Mouse (Mus musculus): ENCODE data around the gene Ptprt. TPM values are rescaled to one million over a fixed set of nuclear protein-coding genes. Genes with fewer than 3 reads are reported as not detected.

Gene Ptprt
- 1.9 and 2.2 TPM in 2 replicates for polyA plus RNA-seq (2012; rRNA removed)

DNA sequence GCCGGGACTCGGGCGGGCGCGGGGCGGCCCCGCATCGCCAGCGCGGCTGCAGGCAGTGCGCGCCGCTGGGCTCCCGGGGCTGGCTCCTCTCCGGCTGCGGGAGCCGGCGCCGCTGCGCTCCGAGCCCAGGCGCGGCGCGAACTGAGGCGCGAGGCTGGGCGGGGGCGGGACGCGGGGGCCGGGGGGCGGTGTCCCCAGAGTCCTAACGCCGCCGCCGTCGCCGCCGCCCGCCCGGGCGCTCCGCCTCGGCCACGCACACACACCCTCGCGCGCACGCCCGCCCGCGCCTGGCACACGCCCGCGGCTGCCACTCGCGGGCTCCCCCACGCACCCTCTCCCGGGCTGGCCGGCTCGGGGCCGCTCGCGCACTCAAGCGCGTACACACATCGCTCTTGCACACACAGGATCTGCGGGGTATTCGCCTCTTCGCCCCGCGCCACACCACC, at the start of gene Ptprt:
TSS of gene Ptprt (minus strand) at position 207 of the 446 bp plus-strand sequence.
- DNase-seq (ENCODE audit: low read depth), result no peak

DNA sequence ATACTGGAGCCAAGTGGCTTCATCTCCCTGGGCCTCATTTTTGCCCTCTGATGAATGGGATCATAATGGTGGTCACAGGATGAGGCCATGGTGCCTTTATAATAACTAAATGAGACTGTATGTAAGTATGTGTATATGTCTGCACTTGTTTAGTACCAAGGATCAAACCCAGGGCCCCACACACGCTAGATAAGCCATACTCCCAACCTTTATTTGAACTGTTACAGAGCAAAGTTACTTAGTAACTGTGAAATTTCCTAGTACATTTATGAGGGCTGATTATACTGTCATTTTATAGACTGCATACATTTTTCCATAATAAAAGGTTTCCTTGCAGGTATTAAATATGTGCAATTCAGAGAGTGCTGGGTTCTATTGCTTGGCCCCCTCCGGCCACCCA, 49.5 kb upstream of the Ptprt start:
- no peak for DNase-seq (ENCODE audit: low read depth)

DNA sequence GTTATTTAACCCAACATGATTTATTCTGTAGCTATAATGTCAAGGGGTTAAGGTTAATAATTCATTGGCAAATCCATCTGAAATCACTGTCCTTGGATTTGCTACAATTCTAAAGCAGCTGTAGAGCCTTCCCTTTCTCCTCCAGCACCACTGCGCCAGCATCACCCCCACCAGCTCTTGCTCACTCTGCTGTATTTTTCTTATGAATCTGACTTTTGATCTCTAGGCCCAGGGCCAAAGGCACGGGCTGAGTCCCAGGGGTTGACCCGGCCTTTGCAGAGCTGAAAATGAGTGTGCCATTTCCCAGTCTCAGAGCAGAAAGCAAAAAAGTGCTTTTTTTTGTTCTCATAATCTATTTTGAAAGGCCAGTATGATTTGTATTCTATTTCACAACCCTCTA, 38.7 kb upstream of the Ptprt start:
- DNase-seq (ENCODE audit: low read depth), result no peak

DNA sequence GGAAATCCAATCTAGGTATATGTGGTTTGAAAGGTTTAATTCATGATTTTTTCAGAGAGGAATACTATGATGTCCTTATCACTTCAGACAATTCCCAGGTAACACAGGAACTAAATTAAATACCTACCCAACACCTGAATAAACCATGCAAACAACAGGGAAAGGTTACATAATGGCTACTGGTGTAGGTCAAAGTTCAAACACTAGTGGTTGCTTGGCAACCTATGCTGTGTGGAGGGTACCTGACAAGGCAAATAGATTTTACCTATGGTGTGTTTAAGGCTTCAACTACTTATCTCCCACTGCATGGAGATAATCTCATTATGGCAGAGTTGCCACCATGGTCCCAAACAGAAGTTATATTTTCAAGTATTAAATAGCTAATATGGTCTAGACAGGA, 38.1 kb upstream of the Ptprt start:
- DNase-seq (ENCODE audit: low read depth), result no peak

DNA sequence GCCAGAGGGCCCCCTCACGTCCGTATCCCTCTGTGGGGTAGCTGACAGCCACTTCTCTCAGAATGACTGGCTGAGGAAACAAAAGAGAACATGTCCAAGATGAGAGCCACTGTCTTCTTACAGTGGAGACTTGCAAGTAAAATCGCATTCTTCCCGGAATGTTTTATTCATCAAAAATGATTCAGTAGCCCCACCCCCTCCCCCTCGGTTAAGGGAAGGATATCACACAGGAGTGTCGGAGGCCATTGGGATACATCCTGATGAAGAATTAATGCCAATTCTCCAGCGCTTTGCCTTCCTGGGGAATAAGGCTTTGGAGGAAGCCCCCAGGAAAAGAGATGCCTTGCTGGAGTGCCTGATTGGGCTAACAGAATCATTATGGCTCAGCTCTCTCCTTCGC, 37.1 kb upstream of the Ptprt start:
- DNase-seq (ENCODE audit: low read depth), result no peak

DNA sequence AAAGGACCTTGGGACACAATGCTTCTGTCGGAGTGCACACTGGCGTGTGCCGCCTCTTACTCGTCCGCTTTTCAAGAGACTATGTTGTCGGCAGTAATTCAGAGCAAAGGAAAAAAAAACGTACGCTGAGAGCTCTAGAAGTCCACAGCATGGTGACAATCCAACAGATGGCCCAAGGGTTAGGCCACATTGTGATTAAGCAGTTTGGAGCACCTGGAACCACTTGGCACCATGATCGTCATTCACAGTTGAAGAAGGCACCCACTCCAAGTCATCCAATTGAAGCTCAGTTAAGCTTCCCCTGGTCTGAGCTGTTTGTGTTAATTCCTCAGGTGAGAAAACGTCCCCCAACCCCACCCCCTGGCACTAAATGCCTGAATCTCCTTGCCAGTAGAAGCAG, 36.2 kb upstream of the Ptprt start:
- no peak for DNase-seq (ENCODE audit: low read depth)

DNA sequence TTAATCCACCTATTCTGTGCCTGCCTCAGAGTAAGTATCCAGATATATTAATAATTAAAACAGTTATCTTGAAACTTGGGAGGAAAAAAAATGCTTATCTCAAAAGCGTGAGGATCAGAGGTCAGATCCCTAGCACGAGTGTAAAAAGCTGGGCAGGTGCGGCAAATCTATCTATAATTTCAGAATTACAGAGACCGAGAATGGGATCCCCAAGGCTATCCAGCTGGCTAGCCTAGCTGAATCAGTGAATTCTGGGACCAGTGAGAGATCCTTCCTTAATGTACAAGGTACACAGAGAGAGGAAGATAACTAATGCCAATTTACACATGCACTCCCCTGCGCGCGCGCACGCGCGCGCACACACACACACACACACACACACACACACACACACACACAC, 31.2 kb upstream of the Ptprt start:
- DNase-seq (ENCODE audit: low read depth), result no peak

DNA sequence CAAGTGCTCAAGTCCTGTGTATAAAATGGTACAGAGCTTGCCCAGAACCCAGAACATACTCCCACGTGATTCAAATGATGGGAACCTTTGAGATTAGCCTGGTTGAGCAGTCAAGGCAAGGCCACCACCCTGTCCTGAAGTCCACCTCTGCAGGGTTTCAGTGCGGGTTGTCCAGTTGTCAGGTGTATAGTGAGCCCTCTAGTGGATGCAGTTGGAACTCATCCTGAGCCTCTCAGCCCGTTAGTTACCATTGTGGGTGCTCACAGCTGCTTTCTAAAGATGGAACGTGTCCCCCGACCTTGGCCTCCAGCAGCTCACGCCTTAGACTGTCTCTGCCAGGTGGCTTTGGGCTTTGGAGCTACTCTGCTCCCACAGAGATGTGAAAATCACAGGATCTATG, 21.7 kb upstream of the Ptprt start:
- DNase-seq (ENCODE audit: low read depth), result no peak

DNA sequence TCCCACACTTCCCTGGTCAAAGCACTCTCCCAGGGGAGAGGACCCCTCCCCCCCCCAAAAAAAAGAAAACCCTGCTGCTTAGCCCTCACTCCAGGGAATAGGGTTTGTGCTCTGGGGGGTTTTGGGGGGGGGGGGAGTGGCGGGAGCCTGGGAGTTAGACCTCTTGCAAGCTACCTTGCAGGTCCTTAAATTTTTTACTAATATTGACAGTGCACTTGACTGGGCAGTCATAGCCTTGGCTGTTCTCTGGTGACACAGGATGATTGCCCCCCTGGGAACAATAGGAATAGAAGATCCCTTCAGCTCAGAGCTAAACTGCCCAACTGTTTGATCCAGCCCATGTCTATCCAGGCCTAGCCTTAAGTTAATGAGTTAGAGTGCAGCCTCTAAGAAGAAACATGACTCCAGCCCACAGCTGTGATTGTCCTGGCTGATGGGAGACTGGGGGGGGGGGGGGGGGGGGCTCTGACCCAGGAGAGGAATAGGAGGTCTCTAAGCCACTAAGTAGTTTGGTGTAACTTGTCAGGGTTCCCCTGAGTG, 1.6 kb upstream of the Ptprt start:
- DNase-seq (ENCODE audit: low read depth), result no peak

DNA sequence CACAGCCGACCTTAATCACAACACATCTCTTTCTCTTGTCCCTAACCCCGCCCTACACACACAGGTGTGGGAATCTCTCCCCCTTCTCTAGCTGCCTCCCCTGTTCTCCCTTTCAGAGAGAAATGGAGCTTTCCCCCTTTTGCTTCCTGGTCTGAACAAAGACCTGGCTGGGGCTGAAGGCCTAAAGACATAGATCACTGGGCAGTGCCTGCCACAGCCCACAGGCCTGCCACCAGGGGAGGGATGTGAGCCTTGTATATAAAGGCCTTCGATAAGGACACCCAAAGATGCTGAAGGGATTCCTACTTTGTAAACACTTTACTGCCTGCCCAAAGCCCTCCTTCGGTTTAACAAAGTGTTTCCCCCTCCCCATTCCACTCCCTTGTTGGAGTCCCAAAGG, 786 bp upstream of the Ptprt start:
- no peak for DNase-seq (ENCODE audit: low read depth)

DNA sequence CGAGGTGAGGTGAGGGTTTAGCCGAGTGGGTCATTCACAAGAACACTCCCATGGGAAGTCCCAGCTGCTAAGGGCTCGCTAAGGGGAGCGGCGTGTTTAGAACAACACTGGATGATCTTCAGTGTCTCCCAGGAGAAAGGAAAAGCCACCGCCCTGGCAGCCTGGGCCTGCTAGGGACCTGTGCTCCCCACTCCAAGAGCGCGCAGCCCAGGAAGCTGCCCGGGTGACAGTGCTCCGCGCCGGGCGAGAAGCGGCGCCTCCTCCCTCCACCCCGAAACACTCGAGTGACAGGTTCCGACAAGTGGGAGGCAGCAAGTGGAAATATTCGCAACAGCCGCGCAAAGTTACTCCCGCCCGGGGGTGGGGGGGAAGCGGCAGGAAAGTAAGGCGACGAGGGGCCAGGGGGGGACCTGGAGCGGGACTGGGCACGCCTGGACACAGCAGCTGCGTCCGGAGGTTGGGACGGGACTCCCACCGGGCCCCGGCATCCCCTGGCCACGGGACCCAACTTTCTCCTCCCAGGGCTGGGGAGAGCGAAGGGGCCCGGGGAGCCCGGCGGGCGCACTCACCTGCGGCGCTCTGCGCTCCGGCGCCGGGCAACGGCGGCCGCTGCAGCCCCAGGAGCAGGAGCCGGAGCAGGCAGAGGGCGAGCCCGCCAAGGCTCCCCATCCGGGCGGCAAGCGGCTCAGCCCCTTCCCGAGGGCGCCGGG, 561 bp downstream of the Ptprt start:
- DNase-seq (ENCODE audit: low read depth), result no peak

DNA sequence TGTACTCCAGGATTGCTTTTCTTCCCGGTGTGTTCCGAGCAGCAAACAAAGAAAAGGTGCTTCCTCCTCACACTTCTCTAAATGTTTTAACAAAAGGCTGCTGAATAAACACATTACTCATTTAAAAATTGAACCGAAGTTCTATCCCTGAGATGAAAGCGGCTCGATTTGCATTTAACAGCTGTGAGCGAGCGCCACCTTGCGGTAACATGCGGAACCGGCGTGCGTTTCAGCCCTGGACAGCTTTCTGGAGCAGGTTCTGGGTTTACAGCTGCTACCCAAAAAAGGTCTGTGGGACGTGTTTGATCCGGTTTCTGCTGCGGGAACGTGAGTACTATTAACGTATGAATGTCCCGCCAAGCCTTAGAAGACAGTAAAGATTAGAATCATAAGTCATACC, 1.9 kb downstream of the Ptprt start:
- DNase-seq (ENCODE audit: low read depth), result no peak

DNA sequence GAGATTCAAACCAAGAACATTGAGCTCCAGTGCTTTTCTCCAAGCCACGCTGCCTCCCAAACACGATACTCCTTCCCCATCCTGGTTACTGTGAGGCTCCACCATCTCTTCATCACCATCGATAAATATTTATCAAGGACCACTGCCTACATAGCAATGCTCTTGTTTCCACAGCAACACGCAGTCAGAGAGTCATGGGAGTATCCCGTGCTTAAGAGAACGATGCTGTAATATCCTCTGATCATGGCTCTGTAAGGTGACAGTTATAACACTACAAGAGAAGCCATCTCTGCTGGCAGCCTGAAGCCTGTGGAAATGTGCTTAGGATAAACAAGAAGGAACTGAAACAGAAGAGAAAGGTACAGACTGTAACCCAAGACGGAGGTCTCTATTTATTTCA, 3.4 kb downstream of the Ptprt start:
- no peak for DNase-seq (ENCODE audit: low read depth)

DNA sequence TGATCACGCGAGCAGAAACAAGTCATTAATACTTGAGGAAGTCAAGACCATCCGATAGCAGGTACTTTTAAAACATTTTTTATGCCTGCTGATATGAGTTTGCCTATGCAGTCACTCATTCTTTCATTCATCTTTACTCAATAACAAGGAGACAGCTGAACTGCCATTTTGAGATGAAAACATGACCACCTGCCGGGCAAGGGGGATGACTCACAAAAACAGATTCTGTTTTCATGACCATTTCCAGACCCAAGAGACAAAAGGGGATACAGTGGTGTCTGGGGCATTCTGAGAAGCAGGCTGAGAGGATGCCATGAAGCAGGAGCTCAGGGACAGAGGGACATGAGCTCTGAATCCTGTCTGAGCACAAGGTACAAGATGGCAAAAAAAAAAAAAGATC, 6.5 kb downstream of the Ptprt start:
- DNase-seq (ENCODE audit: low read depth), result no peak

DNA sequence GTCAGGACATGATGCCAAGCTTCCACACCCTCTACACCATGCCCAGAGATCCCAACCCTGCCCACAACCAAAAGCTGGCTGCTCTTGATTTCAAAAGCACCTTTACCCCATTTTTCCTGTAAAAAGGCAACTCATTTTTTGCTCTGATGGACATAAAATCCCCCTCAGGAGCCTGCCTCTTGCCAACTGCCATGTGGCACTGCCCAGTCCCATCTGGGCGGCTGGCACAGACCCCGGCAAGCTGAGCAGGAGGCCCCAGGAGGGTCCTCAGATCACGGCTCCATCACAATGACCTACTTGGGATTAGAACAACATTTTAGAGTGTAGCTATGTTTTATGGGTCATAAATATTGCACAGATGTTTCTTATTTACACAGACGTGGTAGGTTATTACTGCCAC, 22.3 kb downstream of the Ptprt start:
- no peak for DNase-seq (ENCODE audit: low read depth)

DNA sequence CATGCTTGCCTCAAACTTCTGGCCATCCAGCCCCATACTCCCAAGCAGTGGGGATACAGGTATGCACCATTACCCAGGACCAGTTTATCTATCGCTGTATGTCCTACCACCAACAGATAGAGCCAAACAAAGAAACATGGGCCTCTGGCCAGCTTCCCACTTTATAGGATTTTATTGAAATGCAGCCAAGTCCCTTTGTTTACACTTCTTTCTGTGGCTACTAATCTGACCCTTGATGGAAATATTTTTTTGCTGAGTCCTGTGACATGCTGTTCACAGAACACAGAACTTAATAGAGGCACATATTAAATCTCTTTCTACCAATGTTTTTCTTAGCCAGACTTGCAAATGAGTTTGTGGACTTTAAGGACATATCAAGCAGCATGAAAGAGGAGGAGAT, 23.4 kb downstream of the Ptprt start:
- no peak for DNase-seq (ENCODE audit: low read depth)

DNA sequence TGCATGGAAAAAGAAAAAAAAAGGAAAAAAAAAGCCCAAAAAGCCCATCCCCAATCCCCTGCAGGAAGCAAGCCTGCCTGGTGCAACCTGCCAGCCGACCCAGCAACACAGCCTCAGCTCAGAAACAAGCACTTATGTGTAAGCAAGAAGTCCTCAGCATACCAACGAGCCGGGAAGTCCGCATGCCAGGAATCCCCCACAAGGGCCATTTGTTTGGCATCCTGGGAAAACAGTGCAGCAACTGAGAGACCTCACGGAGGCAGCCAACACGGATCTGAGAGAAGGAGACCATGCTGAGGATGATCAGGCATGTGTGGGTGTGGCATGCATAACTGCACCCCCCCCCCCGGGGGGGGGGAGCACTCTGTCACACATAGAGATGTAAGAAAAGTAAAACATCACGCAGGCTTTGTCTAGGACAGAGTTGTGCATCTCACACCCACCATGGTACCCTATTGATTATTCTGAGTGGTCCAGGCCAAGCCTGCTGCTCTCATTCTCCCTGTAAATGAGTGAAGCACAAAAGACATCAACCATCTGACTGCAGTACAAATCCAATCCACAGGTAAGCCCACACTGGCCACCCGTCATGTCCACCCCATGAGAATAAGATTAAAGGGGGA, 24.4 kb downstream of the Ptprt start:
- no peak for DNase-seq (ENCODE audit: low read depth)

DNA sequence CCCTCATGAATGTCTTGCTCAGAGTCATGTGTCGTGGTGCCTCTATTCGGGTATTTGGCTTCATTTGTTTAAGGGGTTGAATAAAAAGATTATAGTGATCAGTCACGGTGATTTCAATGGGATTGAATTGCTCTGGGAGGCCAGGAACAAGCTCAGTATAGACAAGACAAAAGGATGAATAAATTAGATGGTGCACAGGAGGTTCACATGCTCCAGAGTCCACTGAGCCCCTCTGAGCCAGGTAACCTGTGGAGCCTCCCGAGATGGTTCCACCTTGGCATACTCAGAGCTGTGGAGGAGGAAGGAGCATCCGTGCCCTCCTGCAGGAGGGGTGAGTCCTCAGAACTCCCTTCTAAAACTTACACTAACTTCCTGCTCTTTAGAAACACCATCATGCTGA, 26.0 kb downstream of the Ptprt start:
- DNase-seq (ENCODE audit: low read depth), result no peak

DNA sequence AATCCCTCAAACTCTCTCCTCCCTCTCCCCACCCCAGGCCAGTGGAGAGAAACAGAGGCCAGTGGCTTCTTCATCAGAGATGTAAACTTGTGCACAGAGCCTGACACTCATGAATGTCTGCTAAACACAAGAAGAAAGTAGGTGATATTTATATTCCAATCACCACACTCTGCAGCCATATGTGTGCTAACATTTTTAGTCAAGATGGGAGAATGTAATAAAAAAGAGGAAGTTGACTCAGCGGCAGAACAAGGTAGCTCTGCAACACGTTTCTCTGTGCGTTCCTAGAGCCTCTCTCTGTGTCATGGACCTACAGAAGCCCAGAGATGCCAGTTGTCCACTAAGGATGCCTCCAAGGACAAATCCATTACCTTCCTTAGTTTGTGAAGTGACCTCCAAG, 34.9 kb downstream of the Ptprt start:
- DNase-seq (ENCODE audit: low read depth), result no peak

DNA sequence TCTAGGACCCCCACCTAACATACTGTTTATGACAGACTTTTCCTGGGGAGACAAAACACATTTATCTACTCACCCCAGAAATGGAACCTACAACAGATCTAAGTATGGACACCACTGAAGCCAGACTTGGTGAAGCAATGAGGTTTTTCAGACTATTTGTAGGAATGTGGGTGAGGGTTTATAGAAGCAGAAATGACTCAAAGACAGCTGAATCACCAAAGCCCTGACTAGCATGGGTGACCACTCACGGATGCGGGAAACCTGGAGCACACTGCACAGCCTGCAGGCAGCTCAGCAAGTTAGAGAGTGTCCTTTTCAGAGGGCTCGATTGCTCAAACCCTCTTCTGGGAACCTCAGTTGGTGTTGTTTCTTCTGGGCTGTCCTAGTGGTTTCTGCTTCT, 36.2 kb downstream of the Ptprt start:
- no peak for DNase-seq (ENCODE audit: low read depth)

DNA sequence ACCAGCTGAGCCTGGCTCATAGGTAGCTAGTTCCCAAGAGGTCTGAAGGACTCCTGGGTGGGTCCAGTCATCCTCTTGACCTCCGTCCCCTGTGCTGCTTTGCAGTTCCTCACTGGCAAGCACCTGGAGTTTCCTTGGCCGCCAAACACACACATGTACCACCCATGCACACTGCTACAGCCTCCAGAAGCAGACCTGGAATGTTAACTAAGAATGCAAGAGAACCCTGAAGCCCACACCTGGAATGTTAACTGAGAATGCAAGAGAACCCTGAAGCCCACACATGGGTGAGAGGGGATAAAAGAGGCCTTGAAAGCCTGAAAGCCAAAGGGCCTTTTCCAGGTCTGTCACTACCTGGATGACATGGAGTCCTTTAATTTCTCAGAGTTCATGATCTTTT, 46.7 kb downstream of the Ptprt start:
- no peak for DNase-seq (ENCODE audit: low read depth)

DNA sequence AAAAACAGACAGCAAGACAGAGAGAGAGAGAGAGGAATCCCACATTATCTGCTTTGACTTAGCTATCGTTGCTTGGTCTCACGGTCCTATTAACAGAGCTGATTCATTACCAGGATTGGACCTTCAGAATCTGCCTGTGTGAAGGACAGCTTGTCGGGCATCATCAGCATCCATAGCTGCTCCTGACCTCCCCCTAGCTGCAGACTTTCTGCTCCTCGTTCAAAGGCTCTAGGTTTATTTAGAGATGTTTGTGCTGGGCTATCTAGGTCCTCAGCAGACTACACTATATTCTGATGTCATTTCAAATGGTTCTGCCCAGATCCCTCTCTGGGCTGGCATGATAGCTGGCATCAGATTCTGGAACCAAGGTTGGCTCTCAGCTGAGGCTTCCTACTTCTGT, 47.5 kb downstream of the Ptprt start:
- DNase-seq (ENCODE audit: low read depth), result no peak

DNA sequence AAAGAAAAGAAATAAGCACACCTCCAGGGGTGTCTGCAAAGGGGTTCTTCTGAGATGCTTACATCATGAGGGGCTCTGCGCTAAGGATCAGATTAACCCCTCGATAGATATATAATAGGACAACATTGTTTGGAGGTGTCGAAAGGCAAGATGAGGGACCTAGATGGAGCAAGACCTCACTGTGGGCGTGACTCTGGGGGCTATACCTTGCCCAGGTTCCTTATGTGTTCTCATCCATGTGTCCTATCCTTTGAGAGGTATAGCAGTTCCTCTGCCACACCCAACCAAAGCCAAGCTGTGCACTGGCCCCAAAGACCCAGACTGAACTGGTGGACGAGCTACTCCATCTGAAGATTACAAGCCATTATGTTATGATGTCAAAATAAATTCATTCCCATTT, 58.2 kb downstream of the Ptprt start:
- no peak for DNase-seq (ENCODE audit: low read depth)

DNA sequence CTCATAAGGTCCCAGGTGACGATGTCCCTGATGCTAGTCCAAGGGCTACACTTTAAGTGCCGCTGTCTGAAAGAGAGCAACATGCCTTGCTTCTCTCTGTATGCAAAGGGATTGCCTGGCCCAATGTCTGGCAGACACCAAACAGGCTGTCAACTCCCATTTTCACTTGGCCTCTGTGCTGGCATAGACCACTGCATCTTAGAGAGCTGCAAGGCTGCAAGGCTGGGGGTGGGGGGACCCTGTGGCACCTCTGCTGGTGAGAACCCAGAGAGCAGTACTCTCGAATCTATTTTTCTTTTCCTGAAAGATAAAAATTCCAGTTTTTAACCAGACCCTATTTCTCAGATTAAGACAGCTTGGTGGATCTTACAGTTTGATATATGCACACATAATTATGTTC, 69.6 kb downstream of the Ptprt start:
- no peak for DNase-seq (ENCODE audit: low read depth)
